Mouse (Mus musculus) E14TG2a.4 (cell line): ENCODE measurements around the gene Nkiras2.
A peak's percentile ranks its signal among the peaks of the same experiment; 100 is the strongest.

ENCODE experiments used
- H3K27me3 ChIP-seq: 2 replicates; pipeline ENCODE4 v1.6.1; 2014; ENCODE audit warnings: low read length, control low read depth; ENCODE audit not compliant: insufficient read depth
- H3K36me3 ChIP-seq: 2 replicates; pipeline ENCODE4 v1.6.1; 2014; ENCODE audit warnings: low read length, control low read depth; ENCODE audit not compliant: insufficient read depth
- H3K4me1 ChIP-seq: replicated peaks from 2 replicates; pipeline ENCODE4 v1.6.1; 2014; ENCODE audit warnings: low read depth, low read length, control low read depth
- H3K4me3 ChIP-seq: replicated peaks from 2 replicates; pipeline ENCODE4 v1.5.1; 2014; ENCODE audit warnings: mild to moderate bottlenecking, low read length
- H3K9me3 ChIP-seq: 2 replicates; pipeline ENCODE4 v1.6.1; 2014; ENCODE audit warnings: low read length, control low read depth
- CTCF ChIP-seq: conservative IDR thresholded peaks from 2 replicates; pipeline ENCODE4 v1.5.1; 2014; ENCODE audit warnings: low read length
- NANOG ChIP-seq: IDR thresholded peaks from 2 replicates; pipeline ENCODE4 v1.6.1; 2014; ENCODE audit warnings: borderline replicate concordance, low read length, mixed read lengths
- POU5F1 ChIP-seq: IDR thresholded peaks from 2 replicates; pipeline ENCODE4 v1.6.1; 2014; ENCODE audit warnings: low read length, borderline replicate concordance

Gene Nkiras2

DNA sequence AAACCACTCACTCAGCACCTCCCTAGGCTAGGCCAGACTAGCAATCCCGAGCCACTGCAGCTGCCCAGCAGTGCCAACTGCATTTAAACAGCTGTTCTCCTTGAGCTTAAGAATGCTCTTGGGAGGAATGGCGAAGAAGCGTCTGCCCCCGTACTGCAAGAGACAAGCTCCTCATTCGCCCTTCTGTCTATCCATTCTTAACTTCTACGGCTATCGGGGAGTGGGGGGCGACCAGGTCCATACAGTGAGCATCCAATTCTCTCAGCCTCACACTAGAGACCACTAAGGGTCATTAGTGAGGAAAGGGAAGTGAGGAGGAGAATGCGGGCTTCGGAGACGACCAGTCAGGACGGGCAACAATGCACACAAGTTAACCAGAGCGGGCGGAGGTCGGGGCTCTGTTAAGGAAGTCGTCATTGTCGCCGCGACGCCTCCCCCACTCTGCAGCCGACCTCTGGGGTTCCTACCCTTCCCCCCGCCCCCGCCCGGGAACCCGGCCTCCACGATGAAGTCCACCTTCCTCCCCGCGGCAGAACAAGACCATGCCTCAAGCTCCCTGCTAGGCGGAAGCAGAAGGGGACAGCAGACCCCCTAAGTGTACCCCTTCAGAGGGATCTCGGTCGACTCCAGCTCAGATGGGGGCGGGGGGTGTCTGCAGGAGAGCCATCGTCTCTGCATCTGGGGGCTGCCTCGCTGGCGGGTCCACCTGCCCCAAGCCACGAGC, at the start of gene Nkiras2:
Gene Nkiras2 (plus strand): TSS at position 484 of the 724 bp plus-strand sequence.
- H3K27me3 ChIP-seq = no peaks in the 10 kb centered on the region
- H3K9me3 ChIP-seq = no peaks in the 10 kb centered on the region
- peak within 1 kb of the TSS; percentile 99 for H3K4me3 ChIP-seq
- peaks cover 57% of the 10 kb centered on the region for H3K4me1 ChIP-seq
- H3K36me3 ChIP-seq = peaks cover 15% of the 10 kb centered on the region
- TF ChIP-seq NANOG = no peak
- TF ChIP-seq POU5F1 = no peak
- TF ChIP-seq CTCF = no peak

DNA sequence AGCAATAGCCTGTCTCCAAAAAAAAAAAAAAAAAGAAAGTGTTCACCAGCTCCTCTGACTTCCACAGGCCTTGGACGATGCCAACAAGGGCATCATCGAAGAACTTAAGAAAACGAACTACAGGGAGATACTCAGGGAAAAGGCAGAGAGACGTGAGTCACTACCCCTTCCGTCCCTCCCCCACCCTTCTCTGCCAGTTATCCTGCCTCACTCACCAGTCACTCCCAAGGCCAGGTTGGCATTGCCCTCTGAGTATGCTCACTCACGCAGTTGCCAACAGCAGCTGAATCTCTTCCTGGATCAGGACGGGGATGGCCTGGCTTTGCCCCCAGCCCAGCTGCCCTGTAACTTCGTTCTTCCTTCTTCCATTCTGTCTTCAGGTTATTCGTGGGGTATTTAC, 49.3 kb upstream of the Nkiras2 start:
- peaks cover 22% of the 10 kb centered on the region for H3K9me3 ChIP-seq
- no peaks in the 10 kb centered on the region for H3K27me3 ChIP-seq
- H3K4me1 ChIP-seq = peaks cover 33% of the 10 kb centered on the region
- TF ChIP-seq NANOG (no peak), CTCF (no peak), POU5F1 (no peak)
- H3K4me3 ChIP-seq = no peak overlapping the region
- peaks cover 6% of the 10 kb centered on the region; the same call in 1 of the 2 replicates for H3K36me3 ChIP-seq

DNA sequence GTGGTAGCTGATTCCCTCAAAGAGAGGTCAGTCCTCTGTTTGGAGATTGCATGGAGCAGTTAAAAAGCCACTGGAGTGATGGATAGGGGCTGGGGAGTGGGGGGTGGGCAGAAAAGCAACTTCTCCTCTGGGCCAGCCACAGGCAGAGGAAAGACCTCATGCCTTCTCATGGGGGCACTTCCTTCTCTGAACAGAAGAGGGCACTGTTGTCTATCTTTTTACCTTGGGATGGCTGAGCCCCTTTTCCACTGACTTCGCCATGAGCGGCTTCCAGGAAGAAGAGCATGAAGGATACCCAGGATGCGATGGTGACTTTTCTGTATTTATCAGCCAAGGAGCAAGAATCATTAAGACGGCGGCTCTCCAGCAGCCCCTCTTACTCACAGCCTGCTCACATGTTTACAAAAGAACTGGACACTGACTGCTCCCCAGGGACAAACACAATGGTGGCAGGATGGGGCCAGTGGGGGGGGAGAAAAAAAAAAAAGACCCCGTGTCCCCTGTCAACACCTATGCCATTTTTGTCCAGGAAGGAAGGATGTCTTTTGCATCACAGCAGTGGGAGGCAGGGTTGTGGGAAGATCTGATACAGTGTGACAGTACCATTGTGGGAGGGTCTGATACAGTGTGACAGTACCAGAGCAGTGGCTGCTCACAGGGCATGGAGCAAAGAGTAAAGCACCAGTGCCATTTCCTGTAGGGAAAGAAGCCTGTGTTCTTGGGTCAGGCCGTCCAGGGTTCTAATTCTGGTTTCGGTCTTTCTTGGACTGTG, 48.4 kb upstream of the Nkiras2 start:
- no peak for TF ChIP-seq NANOG
- TF ChIP-seq CTCF = peak; percentile 66
- peaks cover 36% of the 10 kb centered on the region for H3K4me1 ChIP-seq
- H3K4me3 ChIP-seq = no peak overlapping the region
- H3K9me3 ChIP-seq = peaks cover 22% of the 10 kb centered on the region
- H3K27me3 ChIP-seq = 0 out of 2 replicates have a peak, but pooled peaks cover under 1% of the 10 kb centered on the region
- peaks cover 6% of the 10 kb centered on the region; the same call in 1 of the 2 replicates for H3K36me3 ChIP-seq

DNA sequence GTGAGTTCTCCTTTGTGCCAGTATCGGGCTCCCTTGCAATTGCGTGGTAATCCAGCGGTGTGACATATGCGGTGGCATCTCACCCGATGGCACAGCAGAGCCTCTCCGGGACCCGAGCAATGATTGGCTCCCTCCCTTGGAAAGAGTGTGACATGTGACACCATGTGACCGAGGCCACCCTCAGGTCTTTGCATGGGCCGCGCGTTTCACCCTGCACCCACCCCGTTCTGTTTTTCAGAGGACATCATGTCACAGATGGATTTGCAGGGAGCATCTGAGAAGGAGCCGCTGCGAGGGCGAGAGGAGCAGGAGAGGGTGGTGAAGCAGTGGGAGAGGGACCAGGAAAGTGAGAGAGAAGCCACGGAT, 47.9 kb upstream of the Nkiras2 start:
- H3K4me1 ChIP-seq = peaks cover 41% of the 10 kb centered on the region
- no peak for TF ChIP-seq CTCF
- no peak for TF ChIP-seq POU5F1
- no peak for TF ChIP-seq NANOG
- H3K27me3 ChIP-seq = 0 out of 2 replicates have a peak, but pooled peaks cover 7% of the 10 kb centered on the region
- H3K4me3 ChIP-seq = no peak overlapping the region
- peaks cover 22% of the 10 kb centered on the region for H3K9me3 ChIP-seq
- H3K36me3 ChIP-seq = peaks cover 6% of the 10 kb centered on the region; the same call in 1 of the 2 replicates

DNA sequence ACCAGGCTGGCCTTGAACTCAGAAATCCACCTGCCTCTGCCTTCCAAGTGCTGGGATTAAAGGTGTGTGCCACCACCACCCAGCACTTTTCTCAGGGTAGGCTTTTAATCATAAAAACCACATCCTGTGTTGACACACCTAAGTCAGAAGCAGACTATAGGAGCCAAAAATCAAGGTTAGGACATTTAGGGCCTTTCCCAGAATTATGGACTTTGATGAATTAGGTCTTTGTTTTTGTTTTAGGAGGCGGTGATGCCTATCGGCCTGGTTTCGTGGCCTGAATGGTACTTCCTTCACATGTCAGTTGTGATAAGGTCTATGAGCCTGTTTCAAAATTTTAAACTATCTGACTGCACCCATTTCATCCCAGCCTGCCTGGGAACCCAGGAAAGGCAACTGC, 44.9 kb upstream of the Nkiras2 start:
- peak overlapping the region; percentile 87 for H3K4me3 ChIP-seq
- TF ChIP-seq POU5F1 = no peak
- TF ChIP-seq NANOG = no peak
- TF ChIP-seq CTCF = no peak
- H3K27me3 ChIP-seq = 0 out of 2 replicates have a peak, but pooled peaks cover 9% of the 10 kb centered on the region
- H3K9me3 ChIP-seq = peaks cover 22% of the 10 kb centered on the region
- peaks cover 46% of the 10 kb centered on the region for H3K4me1 ChIP-seq
- H3K36me3 ChIP-seq = peaks cover 36% of the 10 kb centered on the region

DNA sequence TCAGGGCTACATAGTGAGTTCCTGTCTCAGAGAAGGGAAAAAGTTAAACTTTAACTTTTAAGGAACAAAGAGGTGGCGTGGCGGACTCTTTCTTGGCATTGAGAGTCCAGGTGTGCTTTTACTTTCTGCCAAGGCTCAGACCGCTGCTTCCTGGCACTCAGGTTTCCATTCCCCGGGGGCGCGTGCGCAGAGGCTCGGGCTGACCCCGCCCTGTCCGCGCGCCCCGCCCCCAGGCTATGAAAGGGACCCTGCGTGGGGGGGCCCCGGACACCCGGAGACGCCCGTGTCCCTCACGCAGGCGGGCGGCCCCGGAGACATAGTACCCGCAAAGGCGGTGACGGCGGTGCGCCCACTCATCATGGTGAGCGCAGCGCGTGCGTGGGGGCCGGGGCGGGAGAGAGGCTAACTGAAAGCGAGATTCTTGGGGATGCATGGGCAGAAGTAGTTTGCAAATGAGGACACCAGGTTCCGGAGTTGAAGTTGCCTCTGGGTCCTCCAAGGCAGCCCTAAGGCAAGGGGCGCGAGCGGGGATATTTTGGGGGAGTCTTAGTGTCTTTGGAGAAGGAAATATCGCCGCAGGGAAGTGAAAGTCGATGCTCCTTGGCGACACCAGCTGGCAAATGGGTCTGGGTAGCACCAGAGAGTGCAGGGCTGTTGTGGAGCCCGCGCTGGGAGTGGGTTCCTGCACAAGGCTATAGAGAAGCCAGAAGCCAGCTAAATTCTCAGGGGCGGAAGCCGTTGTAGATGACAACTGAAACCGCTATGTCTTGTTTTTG, 44.1 kb upstream of the Nkiras2 start, which contains the start of gene Cnp:
Gene Cnp (plus strand): TSS at position 197 of the 776 bp plus-strand sequence.
- 0 out of 2 replicates have a peak, but pooled peaks cover 9% of the 10 kb centered on the region for H3K27me3 ChIP-seq
- H3K9me3 ChIP-seq = peaks cover 22% of the 10 kb centered on the region
- peaks cover 43% of the 10 kb centered on the region for H3K36me3 ChIP-seq
- H3K4me3 ChIP-seq = peak within 1 kb of the TSS; percentile 87
- TF ChIP-seq CTCF (no peak), NANOG (no peak), POU5F1 (no peak)
- H3K4me1 ChIP-seq = peaks cover 49% of the 10 kb centered on the region

- Histone ChIP-seq H3K4me1 (peaks cover 51% of the 10 kb centered on the region), H3K4me3 (peak overlapping the region; percentile 87), H3K9me3 (peaks cover 18% of the 10 kb centered on the region), H3K27me3 (0 out of 2 replicates have a peak, but pooled peaks cover 9% of the 10 kb centered on the region), H3K36me3 (peaks cover 49% of the 10 kb centered on the region)
- TF ChIP-seq NANOG (no peak), CTCF (no peak), POU5F1 (no peak)
Measured at GRCm38 (mm10) chr11:100575484-100575855, 43.6 kb upstream of the Nkiras2 start.

DNA sequence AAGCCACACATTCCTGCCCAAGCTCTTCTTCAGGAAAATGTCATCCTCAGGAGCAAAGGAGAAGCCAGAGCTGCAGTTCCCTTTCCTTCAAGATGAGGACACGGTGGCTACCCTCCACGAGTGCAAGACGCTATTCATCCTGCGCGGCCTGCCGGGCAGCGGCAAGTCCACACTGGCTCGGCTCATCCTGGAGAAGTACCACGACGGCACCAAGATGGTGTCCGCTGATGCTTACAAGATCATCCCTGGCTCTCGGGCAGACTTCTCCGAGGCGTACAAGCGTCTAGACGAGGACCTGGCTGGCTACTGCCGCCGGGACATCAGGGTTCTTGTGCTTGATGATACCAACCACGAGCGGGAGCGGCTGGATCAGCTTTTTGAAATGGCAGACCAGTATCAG, 42.8 kb upstream of the Nkiras2 start:
- TF ChIP-seq CTCF (no peak), NANOG (no peak), POU5F1 (no peak)
- Histone ChIP-seq H3K4me1 (peaks cover 58% of the 10 kb centered on the region), H3K9me3 (peaks cover 10% of the 10 kb centered on the region), H3K27me3 (0 out of 2 replicates have a peak, but pooled peaks cover 9% of the 10 kb centered on the region), H3K36me3 (peaks cover 52% of the 10 kb centered on the region), H3K4me3 (peak overlapping the region; percentile 87)
